Mouse (Mus musculus): ENCODE data around the gene Ccar1. TPM values are rescaled to one million over a fixed set of nuclear protein-coding genes. Genes with fewer than 3 reads are reported as not detected.
"Not testable (repeated sequence)": the region's sequence is repeated elsewhere in the genome, so short reads cannot be mapped to it uniquely, and the experiment has no call there.

Ccar1 gene
- 10 to 100 TPM; 18.3 to 22.5 (median 21.9) TPM for total RNA-seq (2022)

DNA sequence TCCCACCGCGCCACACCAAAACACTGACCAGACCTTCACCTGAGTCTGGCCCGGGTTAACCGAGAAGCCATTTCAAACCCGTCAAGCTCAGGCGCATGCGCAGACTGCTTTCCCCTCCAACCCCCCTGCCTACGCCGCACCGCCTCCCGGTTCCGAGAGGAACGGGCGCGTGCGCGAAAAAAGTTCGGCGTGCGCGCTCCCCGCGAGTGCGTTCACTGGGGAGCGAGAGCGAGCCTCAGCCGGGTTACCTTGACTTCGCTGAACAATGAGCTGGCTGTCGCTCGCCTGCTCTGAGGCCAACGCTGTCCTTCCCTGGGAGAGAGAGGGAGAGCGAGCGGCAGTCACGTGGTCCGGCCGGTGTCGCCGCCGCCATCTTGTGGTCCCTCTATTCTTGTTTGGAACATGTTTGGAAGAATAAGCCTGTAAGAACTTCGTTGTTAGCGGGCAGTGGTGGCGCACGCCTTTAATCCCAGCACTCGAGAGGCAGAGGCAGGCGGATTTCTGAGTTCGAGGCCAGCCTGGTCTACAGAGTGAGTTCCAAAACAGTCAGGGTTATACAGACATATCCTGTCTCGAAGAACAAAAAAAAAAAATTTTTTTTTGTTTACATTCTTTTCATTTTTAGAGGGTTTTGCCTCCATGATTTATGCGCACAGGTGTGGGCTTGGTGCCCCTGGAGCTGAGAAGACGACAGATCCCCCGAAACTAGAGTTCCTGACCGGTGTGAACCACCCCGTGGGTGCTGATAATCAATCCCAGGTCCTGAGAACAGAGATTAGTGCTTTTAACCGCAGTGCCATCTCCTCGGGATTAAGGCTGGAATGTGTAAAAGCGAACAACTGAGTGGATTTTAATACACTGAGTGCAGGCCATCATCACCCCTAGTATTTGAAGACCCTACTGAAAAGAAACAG lies at the start of gene Ccar1:
Gene Ccar1 (minus strand): TSS at position 110 of the 914 bp plus-strand sequence.
- peak; percentile 96 to 99 for DNase-seq (ENCODE audit: low spot score in 2 of 2)

DNA sequence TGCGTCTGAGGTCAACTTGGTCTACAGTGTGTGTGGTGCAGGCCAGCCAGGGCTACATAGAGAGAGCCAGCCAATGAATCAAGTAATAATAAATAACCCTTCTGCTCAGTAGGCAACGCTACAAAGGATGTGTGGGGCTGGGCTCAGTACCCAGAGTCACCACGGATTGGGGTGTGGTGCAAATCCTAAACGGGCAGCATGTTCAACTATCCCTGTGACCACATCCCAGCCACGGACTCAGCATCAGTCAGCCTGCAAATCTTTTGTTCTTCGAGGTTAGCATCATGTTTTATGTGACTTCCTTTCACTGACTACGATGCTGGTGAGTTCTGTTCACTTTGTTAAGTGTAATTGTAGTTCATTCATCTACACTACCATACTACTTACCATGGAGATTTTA lies 48.6 kb upstream of the Ccar1 start:
- DNase-seq (ENCODE audit: low spot score in 2 of 2): no peak

DNA sequence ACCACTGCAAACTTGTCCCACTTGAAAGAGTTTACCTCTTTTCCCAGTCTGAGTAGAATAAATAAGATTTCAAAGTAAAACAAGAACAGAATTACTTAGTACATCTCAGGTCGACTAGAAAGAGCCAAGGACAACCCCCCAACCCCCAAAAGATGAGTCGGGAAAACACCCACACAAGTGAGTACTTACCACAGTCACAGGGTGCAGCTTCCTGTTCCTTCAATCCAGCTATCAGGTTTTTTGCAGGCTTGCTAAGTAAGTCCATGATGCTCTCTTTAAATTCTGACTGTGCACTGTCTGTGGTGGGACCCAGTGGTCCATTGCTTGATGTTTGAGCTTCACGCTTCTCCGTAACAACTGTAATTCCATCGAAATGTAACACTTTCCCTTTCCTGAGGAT lies 45.9 kb upstream of the Ccar1 start:
- DNase-seq (ENCODE audit: low spot score in 2 of 2): no peak

DNA sequence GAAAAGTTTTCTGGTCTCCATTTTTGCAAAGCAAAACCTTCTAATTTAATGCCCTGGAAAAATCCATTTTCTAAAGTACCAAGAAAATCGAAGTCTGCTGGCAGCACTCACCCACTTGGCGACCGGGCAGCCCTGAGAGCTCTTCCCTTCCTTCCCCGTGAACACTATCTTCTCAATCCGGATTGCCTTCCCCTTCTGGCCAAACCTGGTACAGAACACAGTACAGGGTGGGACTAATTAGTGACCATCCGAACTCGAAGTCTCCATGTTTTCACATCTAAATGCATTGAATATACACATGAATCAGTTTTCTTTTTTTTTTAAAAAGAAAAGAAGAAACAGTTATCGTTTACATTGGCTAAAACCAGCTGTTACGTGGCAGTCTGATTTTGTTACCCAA lies 40.7 kb upstream of the Ccar1 start:
- no peak for DNase-seq (ENCODE audit: low spot score in 2 of 2)

DNA sequence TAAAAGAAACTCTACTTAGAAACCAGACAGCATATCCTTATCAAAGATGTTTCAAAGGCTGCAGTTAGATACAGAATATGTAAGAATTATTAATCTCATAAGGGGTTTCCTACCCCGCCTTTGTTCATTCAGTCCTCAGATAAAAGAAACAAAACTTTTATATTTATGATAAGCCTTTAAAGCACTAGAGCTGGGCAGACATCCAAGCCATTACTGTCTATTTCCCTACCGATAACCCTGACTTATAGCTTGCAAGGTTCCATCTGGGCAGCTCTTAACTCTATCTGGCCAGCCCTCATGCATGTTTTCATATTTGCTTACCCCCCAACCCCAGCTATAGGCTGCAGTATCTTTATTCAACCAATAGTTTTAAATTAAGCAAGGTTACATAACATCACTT lies 39.5 kb upstream of the Ccar1 start:
- DNase-seq (ENCODE audit: low spot score in 2 of 2): no peak

DNA sequence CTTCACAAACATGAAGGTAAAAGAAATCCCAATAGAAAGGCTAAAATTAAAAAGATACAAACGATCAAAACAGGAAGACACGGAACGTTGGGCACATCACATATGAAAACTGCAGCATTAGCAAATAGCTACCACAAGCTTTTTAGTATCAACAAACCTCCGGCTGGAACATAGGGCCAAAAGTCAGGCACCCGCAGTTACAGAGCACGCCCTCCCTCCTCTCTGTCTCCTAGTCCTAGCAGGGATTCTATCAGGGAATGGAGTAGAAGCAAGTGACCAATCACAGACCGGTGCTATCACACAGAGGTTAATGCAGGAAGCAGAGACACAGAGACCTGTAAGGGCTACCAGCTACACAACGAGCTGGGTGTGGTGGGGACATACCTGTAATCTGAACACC lies 32.4 kb upstream of the Ccar1 start:
- no peak for DNase-seq (ENCODE audit: low spot score in 2 of 2)

DNA sequence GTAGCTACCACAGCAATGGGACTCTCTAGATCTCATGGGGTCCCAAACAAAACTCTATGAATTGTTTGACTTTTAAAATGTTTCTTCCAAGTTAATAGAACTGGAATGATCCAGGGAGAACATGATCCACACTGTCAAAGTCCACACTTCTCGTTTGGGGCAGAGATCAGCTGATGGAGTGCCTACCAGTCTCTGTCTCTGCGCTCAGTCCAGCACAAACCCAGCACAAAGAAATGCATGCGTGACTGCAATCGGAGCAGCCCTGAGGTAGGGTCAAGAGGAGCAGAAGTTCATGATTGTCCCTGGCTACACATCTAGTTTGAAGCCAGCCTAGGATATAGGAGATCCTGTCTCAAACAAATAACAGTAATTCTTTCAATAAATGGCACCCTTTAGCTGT lies 31.3 kb upstream of the Ccar1 start:
- no peak for DNase-seq (ENCODE audit: low spot score in 2 of 2)

DNA sequence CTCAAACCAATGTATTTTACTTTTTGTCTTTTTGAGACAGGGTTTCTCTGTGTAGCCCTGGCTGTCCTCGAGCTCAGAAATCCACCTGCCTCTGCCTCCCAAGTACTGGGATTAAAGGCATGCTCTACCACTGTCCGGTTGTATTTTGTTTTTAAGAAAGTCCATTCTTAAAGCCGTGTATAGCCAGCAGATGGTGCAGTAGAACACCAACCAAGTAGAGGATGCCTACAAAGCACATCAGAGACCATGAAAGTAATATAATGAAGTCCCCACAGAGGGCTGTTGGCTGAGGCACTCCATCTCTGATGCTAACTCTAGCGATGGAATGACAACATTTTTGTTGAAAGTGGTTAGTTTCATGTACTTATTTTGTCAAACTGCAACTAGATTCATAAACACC lies 17.9 kb upstream of the Ccar1 start:
- no peak for DNase-seq (ENCODE audit: low spot score in 2 of 2)

DNA sequence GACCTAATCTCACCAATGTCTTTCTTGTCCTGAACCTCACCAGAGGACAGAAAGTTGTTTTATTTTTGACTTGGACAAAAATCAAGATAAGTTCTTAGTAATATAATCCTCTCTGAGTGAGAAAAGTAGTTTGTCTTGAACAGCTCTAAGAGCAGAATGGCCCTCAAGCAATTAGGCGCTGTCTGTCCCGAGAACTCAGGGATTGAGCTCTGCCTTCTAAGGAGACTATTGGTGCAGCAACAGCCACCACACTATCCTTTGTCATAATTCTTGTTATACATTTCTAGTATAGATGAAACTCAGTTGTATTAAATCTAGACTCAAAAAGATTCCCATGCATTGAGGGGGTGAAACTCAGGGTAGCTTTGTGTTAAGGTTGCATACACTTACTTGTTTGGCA lies 16.7 kb upstream of the Ccar1 start:
- DNase-seq (ENCODE audit: low spot score in 2 of 2): no peak

DNA sequence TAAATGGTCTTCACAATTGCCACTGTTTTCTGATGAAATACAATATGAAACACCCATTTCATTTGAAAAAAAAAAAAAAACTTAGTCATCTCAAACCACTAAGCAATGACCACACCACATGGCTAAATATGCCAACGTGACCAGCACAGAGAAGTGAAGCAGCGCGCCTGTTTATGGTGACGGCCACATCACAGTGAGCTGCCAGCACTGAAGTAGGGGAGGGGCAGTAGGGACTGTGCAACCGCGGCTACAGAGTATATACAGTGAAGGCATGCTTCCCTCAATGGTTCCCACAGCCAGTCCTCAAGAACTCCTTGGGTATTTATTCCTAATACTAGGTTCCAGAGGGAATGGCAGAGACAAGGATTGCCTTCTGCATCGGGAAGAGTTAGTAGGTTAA lies 16.2 kb upstream of the Ccar1 start:
- DNase-seq (ENCODE audit: low spot score in 2 of 2): no peak

DNA sequence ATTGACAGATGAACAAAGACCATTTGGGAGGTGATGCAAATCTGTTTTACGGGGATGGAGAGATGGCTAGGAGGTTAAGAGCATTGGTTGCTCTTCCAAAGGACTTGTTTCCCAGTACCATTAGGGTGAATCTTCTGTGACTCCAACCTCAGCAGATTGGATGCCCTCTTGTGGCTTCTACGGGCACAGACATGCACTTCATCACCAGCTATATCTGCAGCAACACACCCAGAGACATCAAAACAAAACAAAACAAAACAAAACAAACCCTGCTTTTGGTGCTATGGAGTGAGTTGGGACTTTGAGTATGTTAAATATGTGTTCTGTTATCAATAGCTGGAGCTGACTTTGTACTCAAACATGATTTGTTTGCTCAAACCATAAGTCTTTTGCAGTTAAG lies 12.0 kb upstream of the Ccar1 start:
- no peak for DNase-seq (ENCODE audit: low spot score in 2 of 2)

DNA sequence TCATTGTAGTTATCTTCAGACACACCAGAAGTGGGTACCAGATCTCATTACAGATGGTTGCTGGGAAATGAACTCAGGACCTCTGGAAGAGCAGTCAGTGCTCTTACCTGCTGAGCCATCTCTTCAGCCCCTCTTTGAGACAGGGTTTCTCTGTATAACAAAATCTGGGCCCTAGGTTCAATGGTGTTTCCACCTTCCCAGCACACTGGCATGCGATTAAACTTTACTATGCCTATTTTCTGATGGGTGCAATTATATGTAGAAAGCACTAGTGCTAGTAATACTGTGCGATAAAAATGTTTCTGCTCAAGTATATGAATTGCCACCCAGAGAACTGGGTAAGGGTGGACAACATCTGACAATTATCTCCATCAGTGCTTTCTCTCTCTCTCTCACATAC lies 11.2 kb upstream of the Ccar1 start:
- DNase-seq (ENCODE audit: low spot score in 2 of 2): no peak

DNA sequence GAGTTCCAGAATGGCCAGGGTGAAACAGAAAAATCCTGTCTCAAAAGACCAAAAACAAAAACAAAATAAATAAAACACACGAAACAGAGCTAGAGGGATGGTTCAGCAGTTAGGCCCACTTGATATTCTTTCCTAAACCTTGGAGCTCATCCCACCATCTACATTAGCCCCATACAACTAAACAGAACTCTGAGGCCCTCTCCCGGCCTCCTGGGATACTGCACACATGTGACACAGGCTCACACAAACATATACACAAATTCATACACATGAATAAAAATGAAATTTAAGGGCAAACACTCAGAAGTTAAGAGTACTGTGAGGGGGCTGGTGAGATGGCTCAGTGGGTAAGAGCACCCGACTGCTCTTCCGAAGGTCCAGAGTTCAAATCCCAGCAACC lies 2.1 kb upstream of the Ccar1 start:
- DNase-seq (ENCODE audit: low spot score in 2 of 2): no peak

DNA sequence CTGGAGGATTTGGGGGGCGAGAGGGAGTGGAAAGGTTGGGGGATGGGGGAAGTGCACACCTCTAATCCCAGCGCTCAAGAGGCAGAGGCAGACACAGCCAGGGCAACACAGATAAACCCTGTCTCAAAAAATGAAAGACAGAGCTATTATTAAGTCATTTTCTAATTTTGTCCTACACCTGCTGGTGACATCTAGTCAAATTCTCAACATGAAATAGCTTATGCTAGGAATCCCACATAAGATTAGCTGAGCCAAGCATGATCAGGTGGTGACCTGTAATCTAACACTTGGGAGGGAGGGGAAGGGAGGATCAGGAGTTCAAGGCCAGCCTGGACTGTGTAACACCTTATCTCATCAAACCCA lies 986 bp upstream of the Ccar1 start:
- DNase-seq (ENCODE audit: low spot score in 2 of 2): no peak

DNA sequence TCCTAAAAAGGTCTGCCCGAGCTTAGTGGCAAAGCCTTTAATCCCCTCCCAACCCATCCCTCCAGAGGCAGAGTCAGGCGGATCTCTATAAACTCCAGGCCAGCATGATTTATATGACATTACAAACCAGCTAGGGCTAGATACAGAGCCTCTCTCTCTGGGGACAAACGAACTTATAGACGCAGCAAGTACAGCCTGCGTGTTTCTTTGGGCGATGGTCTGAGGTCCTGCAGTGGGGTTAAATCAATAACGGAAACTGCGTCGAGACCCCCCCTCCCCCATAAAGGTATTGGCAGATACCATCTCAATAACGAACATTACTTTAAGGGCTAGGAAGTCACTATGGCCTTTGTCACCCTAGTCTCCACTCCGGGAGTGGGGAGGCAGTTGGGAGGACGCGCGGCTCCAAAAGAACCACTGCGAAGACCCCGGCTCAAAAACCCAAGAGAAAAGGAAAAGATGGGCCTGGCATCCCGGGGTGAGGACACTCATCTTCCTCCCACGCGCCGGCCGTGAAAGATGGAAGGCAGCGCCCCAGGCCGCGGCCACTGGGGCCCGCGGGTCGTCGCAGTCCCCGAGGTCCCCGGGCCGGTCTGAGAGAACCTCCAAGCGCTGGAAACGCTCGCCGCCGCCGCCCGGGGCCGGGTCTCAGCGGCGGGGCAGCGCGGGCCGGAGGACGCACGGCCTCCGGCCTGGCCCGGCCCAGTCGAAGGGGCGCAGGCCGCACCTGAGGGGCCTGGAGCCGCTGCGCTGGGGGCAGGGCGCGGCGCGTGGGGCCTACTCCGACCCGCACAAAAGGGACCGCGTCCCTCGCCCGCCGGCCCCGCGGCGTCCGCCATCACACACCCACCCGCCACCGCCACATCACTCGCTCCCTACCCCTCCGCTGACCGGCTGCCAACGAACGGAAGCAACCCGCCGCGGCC lies 572 bp downstream of the Ccar1 start:
- DNase-seq (ENCODE audit: low spot score in 2 of 2): peak in 1 of 2 experiments; percentile 5

DNA sequence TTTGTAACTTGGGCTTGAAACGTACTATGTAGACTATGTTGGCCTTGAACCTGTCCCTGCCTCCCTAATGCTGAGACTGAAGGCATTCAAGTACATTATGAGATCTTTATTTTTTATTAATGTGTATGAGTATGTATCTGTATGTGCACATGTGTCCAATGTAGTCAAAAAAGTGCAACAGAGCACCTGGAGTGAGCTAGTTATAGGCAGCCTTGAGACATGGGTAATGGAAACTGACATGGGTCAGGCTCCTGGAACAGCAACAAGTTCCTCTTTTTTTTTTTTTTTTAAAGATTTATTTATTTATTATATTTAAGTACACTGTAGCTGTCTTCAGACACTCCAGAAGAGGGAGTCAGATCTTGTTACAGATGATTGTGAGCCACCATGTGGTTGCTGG lies 10.3 kb downstream of the Ccar1 start:
- not testable (repeated sequence) for DNase-seq (ENCODE audit: low spot score in 2 of 2)

DNA sequence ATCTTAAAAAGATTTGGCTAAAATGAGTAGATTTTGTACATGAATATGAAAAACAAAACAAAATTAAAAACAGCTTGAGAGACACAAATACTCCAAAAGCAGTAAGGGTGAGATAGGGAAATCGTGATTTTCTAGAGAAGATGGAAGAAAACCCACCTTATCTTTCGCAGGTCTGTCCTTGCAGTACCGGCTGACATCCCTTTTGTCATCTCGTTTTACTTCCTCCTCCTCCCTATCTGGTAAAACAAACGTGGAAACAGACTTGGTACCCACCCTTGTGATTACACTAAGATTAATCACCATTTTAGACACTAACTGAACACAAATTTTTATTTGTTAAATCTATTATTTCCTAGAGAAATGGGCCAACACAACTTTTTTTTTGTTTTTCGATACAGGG lies 41.3 kb downstream of the Ccar1 start:
- no peak for DNase-seq (ENCODE audit: low spot score in 2 of 2)

DNA sequence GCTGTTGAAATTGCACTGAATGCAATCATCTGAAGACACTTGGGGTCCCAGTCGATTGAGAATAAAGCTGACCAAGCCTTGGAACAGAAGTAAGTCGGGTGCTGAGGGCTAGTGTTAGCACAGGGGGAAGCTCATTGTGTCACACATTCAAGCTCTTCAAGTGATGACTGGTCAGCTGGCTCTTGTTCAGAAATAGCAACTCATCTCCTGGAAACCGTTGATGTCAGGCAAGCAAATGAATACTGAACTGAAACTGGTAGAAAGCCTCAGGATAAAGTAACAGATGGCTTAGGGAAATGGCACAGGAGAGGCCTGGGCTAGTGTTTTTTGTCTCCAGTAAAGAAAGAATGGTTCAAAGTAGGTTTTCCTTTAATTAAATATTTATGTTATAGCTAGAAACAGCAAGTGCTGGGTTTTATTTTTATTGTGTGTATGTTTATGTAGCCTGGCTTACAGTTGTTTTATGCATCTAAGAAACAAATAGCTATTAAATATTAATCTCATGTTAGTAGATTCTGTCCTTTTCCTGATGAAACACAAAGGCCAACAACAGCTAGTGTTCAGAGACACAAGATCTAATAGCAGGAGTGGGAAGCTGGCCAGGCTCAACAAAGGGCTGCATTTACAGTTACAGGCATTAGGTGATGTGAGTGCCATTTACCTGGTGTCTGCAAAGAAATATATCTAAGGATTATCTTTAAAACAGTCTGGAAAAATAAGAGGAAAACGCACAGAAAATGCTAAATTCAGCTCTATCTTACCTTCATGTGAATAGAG lies 51.9 kb downstream of the Ccar1 start:
- DNase-seq (ENCODE audit: low spot score in 2 of 2): no peak

DNA sequence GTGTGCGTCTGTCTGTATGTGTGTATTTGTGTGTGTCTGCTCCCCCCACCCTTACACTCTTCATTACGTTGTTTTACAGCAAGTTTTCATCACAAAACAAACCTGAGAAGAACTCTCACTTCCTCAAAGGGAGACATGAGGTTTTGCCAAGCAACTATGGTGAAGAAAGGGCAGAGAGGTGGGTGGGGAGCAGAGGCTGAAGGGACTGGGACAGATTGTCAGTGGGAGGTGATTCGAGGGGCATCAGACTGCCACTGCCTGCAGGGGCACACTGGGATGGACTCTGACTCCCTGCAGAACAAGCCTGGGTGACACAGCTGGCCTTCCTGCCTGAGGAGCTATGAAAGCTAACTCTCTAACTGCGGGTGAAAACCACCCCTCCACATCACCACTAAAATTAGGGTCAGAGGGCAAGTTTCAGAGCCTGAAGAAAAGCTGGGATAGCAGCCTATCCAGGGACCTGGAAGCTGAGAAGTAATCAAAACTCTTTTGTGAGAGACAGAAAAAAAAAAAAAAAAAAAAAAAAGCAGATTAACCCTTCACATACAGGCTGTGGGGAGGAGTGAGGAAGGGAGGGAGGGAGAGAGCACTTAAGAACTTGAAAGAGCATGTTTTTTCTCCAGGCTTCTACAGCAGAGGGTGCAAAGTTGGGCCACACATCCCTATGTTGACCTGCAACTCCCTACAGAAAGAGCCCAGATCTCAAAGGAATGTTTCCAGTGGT lies 55.0 kb downstream of the Ccar1 start:
- DNase-seq (ENCODE audit: low spot score in 2 of 2): no peak

DNA sequence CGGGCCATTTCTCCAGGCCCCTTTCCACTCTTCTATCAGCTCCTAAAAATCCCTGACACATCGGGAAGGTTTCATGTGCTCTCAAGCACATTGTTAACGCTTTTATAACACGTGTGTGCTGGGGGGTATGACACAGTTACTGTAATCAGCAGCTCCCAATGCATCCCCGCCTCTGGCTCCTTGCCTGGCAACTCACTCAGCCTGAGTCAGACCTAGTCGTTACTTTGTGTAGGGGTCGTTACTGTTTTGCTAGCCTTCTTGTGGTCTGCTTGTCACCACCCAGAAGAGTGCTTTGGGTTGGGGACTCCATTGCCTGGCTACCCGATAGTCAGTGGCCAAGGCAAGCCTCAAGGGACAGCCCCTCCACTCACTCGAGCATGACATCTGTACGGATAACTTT lies 61.3 kb downstream of the Ccar1 start:
- no peak for DNase-seq (ENCODE audit: low spot score in 2 of 2)

Measured in gastrocnemius, adult 8-10 months (tissue).